Mouse (Mus musculus) cerebellum, postnatal 14 days (tissue): ENCODE data around the gene Ccdc188.
"Not testable (repeated sequence)": the region's sequence is repeated elsewhere in the genome, so short reads cannot be mapped to it uniquely, and the experiment has no call there.

Experiments used
- DNase-seq, 2 experiments: peaks; one replicate each; pipeline ENCODE4 v3.0.0; 2021; ENCODE audit warnings: mixed read lengths in 2 of 2

Ccdc188 gene

DNA sequence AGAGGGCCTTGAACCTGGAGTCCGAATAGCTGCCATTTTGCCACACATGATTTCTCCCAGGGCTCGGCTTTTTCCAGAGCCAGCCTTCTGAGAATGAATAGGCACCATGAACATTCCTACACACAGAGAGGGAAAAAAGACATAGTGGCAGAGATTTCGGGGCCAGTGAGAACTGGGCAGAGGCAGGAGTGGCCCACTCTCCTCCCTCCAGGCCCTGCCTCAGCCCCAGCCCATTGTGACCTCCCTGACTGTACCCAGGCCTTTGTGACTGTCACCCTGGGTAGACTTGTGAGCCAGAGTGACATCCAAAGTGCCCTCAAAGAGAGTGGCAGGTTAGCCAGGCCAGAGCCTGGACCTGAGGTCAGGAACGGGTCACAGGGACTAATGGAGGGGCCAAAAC lies at the start of gene Ccdc188:
Ccdc188 (plus strand) TSS at position 301 of the 400 bp plus-strand sequence.
- no peak for DNase-seq

DNA sequence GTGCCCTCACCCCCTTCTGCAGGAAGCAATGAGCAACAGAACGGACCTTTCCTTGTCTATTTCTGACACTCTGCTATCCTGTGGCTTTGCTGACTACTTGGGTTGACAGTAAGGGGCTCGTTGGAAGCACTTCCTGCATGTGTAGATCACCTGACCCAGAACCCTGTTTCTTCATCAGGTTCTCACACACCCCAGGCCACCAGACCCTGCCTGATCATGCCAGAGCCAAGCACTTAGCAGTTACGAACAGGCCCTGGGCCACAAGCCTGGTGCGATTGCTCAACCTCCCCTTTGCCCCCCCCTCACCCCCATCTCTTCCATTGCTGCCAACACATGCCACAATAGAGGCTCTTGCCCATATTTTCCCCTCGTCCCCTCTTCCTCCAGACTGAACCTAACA lies 48.5 kb upstream of the Ccdc188 start:
- DNase-seq = no peak

DNA sequence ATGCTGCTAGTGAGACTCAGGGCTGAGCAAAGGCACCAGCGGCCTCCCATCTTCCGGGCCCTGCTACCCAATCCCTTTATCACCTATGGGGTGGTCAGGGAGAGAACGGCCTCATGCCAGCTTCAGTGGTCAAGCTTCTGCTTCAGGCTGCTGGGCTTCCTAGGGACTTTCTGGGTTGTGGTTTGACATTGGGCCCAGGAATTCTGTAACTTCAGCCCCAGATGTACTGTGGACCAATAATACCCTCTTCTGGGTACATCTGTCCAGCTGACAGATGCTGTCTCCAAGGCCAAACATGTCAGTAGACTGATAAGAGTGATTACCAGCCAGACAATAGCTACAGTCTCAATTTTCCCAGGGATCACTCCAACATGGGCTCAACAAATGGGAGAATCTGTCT lies 47.9 kb upstream of the Ccdc188 start:
- no peak for DNase-seq

DNA sequence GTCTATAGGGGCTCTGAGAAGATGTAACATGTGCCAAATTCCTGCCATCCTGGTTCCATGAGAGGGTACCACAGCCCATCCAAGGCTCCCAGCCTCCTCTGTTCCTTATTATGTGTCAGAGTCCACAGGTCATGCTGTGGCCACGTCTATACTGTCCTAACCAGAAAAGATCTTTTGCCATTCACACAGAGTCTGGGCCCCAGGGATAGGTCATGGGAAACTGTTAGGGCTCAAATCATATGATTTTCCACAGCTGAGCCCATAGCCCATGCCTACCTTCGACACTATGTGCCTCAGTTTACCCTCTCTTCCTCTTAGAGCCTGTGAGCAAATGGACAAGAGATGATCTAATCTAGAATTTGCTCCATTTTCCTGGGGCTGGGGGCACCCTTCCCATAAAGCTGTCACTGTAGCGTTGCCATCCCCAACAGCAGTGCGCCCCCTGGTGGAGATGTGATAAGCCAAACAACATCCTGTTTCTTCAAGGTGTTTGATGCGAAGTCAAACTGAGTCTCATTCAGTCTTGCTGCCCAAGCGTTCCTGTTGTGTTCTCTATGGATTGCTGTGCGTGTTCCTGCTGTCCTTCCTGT lies 45.3 kb upstream of the Ccdc188 start:
- peak; percentile 93 to 98 for DNase-seq

DNA sequence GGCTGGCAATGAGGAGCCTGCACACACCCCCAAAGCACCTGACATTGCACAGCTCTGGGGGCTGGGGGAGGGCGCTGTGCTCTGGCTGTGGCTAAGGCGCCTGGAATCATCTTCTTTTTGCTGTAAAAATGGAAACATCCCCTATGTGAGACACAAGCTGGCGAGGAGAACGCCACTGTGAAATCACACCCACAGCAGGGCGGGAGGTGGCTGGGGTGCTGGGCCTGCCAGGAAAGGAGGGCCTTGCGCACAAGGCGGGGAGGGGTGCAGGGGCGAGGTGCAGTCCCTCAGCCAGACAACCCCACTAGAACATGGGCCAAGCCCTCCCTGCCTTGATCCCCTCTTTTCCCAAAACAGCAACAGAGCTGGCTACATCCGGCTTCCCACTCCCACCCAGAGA lies 44.4 kb upstream of the Ccdc188 start:
- DNase-seq = no peak

DNA sequence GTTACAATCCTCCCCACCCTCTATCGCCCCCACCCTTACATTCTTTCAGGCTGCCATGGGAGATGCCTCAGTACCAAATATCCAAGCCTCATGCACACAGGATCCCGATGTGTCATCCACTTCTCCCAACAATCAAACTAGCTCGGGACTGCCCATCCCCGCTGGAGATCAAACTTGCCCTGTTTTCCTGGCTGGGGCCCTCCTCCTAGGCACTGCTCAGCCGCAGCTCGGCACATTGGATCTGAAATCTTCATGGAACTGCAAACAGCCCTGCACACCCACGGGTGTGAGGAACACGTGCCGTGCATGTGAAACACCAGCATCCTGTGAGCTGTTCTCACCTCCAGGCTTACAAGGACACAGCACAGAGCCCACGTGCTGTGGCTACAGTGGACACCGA lies 43.9 kb upstream of the Ccdc188 start:
- no peak for DNase-seq

DNA sequence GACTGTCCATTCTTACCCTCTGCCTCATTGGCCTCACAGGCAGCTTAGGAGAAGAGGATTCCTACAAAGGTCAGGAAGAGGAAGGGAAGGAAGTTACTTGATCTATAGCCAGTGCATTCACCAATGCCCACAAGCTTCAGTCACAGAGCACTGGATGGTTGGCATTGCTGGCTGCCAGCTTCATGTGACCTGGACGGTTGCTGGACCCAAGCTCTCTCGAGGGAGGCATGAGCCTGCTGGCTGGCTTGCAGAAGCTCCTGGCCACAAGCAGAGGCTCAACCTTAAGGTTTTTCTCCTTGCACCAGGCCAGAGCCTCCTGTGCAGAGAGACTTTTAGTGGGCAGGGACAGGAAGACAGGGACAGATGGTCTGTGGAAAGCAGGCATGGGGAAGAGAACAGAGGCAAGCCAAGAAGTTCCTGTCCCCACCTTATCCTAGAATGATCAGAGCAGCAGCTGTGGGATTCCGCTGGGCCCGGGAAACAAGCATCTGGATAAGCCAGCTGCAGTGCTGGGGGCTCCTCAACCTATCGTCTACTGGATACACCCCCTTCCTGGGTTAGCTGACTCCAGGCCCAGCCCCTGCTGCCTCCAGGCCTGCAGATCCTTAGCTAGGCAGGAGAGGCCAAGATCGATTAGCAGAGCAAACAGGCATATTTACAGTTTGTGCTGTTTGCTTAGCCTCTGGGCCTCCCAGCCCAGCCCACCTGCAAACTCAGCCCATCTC lies 41.7 kb upstream of the Ccdc188 start:
- DNase-seq = peak; percentile 35 to 41

DNA sequence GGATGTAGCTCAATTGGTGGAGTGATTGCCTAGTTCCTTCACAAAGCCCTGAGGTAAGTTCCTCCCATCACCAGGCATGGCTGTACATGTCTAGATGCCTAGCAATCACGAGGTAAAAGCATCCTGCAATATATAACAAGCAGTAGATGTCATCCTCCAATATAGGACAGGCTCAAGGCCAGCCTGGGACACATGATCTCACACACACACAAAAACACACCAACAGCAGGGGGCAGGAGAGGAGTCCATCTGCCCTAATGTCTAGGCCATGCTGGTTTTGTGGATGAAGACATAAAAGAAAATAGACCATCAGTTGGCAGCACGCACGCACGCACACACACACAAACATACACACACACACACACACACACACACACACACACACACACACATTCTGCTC lies 40.9 kb upstream of the Ccdc188 start:
- DNase-seq = peak; percentile 52 to 76

DNA sequence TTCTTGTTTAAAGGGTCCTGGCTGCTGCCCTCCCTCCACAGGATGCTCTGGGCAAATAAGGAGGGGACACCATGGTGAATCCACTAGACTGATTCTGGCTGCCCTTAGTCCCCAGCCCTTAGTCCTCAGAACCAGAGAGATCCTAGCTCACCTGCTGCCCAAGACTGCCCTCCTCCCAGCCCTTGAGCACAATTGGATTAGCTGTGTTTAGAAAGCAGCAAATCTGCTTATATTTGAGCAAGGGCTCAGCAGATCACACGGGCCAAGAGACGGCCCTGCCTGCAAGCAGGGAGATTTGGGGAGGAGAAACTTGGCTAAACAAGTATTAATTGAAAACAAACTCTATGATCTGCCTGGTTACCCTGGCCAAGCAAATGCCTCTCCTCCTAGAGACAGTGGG lies 38.1 kb upstream of the Ccdc188 start:
- no peak for DNase-seq

DNA sequence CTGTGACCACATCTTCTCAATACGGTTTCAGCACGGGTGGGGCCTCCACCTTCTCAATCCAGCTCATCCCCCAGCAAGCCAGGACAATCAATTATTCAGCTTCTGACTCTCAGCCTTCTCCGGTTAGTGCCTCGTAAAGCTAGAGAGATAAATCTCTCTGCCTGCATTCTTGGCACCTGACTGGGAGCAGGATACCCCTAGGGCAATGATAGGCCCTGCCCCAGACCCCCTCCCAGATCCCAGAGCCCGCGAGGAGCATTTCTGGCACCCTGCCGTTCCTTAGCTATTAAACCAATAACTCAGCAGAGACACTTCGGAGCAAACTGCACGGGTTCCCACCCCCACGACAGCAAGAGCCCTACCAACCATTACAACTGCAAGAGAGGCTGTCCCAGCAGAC lies 36.3 kb upstream of the Ccdc188 start:
- no peak for DNase-seq

DNA sequence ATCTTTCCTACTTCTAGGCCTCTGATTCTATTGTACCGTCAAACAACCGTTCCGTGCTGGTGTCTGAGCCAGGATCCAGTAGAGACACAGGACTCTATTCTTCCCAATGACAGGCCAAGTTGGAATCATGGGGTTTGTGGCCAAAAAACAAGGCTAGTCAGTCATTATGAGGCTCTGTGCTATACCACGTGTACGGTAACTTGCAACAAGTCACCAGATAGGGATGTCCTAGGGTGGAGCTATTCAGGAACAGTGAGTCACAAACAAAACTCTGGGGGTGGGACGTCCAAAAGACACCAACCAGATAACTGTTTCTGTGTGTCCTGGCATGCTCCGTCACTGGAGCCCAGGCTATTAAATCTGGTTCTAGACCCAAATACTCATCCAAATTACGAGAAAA lies 34.9 kb upstream of the Ccdc188 start:
- DNase-seq = no peak

DNA sequence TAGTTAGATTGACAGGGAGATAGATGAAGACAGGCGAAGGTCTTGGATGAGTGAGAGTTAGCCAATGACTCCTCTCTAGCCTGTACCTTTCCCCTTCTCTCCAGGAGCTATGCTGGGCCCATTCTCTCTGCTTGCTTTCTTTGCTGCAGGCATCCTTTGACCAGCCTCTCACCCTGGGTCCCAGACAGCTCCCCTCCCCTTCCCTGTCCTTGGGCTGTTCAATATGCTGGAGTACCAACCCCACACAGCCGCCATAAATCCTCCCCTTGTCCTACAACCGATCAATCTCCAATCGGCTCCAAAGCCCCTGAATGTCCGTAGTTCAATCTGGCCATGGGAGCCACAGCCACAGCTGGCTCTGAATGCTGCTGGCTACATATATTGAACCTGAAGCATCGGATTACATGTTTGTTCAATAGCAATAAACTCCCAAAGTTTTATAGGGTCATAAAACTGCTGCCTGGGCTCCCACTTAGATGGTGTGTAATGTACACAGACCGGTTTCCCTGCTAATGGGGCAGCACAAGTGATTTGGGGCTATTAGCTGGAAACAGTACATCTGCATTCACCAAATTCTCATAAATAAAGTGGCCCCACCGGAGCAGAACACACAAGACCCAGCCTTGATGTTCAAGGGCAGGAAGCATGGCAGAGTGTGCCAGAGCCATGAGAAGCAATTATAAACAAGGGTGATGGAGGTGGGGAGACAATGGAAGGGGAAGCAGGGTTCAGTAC lies 31.8 kb upstream of the Ccdc188 start:
- DNase-seq = no peak

DNA sequence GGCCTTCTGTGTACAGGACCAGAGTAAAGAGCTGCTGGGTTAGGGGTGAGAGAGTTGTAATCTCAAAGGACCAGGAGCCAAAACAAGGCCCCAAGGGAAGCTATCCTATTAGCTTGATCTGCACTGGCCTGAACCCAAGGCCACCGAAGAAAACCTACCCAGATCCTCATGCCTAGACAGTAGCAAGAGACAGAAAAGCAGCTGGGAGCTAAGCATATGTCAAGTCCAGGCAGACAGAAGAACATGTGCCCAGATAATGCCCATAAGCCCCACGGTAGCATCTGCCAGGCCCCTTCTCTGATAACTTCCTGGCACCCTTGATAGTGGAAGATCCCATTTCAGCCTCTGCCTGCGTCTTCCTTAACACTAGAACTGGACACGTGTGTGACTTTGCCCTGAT lies 30.9 kb upstream of the Ccdc188 start:
- no peak for DNase-seq

DNA sequence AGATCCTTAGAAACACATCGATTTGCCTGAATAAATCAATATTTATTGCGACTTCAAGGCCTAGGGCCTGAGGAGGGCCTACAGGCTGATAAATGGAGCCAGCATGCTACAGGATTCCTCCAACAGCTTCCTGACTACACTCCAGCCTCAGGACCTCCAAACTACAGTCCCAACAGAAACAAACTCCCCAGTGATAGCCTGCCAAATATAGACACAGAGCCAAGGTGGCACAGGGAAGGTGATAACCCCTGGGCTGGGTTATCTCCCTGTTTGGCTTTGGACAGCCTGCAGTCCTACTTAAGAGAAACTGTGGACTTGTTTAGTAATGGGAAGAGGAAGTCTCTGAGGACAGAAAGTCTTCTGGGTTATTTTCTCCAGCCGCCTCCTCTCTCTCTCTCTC lies 30.5 kb upstream of the Ccdc188 start:
- no peak for DNase-seq

DNA sequence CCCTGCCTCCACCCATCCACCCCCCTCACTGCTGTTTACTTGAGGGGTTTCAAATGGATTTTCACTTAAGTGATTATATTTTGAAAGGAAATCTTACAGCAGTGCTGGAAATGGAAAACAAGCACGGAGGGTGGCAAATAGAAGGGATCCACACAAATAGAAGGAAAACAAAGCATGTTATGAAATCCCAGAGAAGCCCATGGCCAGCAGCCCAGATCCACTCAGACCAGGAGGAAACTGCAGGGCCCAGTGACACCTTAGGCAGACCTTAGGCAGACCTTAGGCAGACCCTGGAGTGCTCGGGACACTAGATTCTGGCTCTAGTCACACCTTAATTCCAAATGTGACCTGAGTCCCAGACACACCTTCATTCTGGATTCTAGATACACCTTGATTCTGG lies 26.7 kb upstream of the Ccdc188 start:
- DNase-seq = no peak

DNA sequence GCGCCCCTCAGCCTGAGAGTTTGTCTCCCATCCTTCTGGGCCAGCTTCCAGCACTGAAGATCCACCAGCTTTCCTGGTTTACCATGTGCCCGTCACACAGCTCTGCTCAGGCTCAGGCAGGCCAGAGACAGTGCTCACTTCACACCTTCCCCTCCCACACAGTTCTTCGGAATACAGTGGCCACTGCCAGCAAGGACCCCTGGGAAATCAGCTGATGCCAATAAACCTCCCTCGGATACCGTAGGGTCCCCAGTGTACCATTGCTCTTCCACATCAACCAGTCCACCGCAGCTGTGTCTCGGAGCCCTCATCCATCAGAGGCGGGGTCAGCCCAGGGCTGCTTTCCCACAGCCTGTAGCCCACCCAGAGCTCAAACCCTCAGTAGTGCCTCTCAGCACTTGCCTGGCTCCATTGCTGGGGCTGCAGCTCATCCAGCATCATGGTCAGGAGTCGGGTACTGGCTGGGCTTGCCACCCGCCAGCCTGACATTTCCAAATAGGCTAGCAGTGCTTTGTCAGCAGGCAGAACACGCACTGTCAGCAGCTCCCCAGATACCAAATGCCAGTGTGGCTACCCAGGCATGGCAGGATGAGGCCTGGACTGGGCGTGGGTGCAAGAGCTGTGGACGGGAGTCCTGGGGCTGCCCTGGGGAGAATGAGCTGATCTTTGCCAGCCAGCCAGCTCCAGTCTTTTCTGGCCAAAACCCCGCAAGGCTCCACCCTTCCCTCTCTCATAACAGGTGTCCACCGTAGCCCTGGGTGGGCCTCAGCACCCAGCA lies 23.3 kb upstream of the Ccdc188 start:
- DNase-seq = no peak

DNA sequence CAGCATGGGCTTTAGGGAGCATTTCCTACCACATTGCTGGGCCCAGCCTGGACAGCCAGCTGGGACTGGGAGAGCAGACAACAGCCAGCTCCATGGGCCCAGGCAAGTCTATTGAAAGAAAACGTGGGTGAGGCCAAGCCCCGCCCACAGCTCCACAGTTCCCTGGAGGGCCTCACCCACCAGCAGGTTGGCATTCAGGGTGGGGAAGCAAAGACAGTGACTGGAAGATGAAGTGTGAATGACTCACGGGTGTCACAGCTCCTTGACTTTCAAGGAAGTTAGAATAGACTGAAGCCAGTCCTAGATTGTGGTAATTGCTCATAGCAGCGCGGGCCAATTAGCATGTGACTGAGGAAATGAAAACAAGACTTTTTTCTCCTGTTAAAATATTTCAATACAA lies 22.6 kb upstream of the Ccdc188 start:
- no peak for DNase-seq

DNA sequence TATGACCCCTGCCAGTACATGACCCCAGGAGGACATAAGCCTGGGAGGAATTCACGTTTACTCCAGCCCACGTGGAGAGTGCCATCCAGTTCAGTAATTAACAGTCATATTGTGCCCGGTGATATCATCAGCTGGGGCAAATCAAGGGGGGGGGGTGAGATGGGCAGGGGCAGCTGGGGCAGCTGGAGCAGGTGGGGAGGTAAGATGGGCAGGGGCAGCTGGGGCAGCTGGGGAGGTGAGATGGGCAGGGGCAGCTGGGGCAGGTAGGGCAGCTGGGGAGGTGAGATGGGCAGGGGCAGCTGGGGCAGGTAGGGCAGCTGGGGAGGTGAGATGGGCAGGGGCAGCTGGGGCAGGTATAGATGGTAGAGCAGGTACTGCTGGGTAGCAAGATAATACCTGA lies 22.1 kb upstream of the Ccdc188 start:
- DNase-seq = not testable (repeated sequence)

DNA sequence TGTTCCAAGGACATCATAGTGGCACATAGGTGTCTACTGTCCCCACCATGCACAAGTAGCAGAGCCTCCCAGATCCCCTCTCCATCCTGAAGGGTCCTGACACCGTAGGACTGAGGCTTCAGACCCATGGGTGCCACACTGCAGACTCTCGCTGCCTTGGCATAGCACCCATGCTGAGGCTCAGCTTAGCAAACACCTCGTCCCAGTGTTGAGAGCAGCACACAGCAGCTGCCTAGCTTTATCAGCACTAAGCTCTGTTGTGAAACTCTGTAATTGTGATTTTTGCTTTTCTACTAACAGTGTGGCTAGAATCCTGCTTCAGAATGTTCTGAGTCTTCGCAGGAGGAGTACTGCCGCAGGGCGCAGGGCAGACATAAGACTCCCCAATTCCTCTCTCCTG lies 19.8 kb upstream of the Ccdc188 start:
- no peak for DNase-seq

DNA sequence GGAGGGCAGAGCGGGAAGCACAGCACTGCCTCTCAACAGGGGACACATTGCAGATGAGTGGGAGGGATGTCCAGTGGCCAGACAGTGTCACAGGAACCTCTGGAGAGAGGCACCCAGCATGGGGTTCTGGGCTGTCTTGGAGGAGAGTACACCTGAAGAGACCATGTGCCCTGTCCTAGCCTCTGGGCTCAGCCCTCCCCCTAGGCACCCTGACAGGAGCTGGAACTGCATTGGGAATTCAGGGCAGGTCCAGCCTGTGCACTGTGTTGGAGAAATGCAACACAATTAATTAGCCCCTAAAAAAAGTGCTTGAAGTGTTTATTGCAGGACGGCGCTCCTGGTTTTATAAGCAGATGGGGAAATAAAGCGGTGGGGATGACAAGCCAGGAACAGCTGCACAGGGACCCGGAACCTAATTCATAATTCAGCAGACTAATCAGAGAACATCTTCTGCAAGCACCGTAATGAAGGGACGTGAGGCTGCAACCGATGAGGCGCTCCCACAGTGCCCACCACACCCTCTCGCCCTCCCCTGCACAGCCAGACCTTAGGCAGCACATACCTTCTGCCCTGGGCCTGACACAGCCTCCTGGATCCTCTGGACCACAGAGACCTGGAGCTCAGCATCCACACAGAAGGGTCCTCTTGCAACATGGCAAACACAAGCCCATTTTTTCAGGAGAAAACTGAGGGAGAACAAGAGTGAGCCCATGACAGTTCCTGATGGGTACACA lies 19.1 kb upstream of the Ccdc188 start:
- no peak for DNase-seq

DNA sequence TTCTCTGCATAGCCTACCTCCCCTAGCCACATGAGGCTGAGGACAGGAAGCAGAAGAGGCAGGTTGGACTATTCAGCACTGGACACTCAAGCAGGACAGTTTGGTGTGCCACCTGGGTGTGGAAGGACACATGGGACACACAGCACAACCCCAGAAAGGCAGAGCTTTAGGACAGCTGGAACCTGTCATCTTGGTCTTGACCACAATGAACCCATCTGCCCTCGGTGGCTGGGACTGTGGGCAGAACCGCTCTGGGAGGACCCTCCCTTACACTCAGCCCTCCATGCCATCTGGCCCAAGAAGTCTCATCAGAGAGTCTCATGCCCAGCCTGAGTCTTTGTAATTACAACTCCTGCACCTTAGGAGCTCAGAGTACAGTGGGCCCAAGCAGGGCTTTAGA lies 17.6 kb upstream of the Ccdc188 start:
- DNase-seq = no peak

DNA sequence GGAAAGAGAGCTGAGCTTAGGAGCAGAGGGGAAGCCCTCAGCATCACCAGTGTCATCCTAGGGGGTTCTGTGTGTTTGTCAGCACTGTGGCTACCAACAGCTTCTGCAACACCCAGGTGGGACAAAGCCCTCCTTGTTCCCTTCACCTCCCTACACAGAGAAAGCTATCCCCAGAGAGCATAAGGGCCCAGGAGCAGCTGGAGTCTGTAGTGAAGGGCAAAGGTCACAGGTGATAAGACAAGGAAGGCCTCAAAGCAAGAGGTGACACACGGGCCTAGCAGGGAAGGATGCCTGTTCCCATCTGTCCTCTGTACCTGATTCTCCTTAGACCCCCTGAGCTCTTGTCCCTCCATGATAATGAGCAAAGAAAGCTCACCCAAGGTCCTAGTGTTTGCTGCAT lies 16.1 kb upstream of the Ccdc188 start:
- DNase-seq = no peak

DNA sequence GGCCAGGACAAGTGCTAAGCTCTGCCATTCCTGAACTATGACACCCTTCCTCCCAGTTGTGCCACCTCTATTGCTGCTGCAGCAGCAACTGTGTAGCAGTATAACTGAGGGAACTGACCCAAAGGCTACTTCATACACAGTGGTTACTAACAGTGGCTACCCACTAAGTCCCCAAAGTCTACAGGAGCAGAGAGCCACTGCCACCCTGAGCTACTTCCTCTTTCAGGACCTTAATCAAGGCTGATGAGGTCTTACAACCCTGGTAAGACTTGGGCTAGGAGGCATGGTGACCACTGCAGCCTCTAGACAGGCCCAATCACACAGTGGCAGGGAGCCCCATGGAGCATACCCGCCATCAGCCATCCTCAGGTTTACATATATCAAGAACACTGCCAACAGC lies 15.6 kb upstream of the Ccdc188 start:
- DNase-seq = no peak
